Mouse (Mus musculus): ENCODE measurements around the gene Trnt1. TPM values are rescaled to one million over a fixed set of nuclear protein-coding genes. Genes with fewer than 3 reads are reported as not detected.

The Trnt1 gene
- polyA plus RNA-seq, 1 experiment = 5.7 TPM

Other genes with a start within 250 kb of the Trnt1 start
- gene Il5ra, start 20.1 kb upstream of the Trnt1 start, polyA plus RNA-seq (2012; rRNA removed) = 0.09 and 0.10 TPM in 2 replicates
- gene Crbn, start 31.0 kb downstream of the Trnt1 start, polyA plus RNA-seq (2012; rRNA removed) = 5.9 and 12.0 TPM in 2 replicates